Mouse (Mus musculus) retina, embryonic 14.5 days (tissue): Measurements from ENCODE around the gene Rrad.

Experiments used
- DNase-seq: peaks from one replicate; pipeline ENCODE4 v3.0.0-alpha.2; 2015; ENCODE audit warnings: low spot score

The Rrad gene

GRCm38 (mm10) chr8:104611613-104612012, 19.5 kb downstream of the Rrad start:
- DNase-seq = no peak

- DNase-seq = no peak
Measured at GRCm38 (mm10) chr8:104610185-104610766, 20.9 kb downstream of the Rrad start.

GRCm38 (mm10) chr8:104609222-104609621, 21.9 kb downstream of the Rrad start:
- no peak for DNase-seq

GRCm38 (mm10) chr8:104607944-104608343, 23.2 kb downstream of the Rrad start:
- no peak for DNase-seq

GRCm38 (mm10) chr8:104606329-104606728, 24.8 kb downstream of the Rrad start:
- DNase-seq = no peak

GRCm38 (mm10) chr8:104603245-104603593, 27.9 kb downstream of the Rrad start:
- no peak for DNase-seq

GRCm38 (mm10) chr8:104602468-104603244, 28.5 kb downstream of the Rrad start:
- peak; percentile 97 for DNase-seq

- peak; percentile 37 for DNase-seq
Measured at GRCm38 (mm10) chr8:104601941-104602371, 29.2 kb downstream of the Rrad start.

- no peak for DNase-seq
Measured at GRCm38 (mm10) chr8:104601386-104601785, 29.7 kb downstream of the Rrad start.

- DNase-seq = no peak
Measured at GRCm38 (mm10) chr8:104598496-104598895, 32.6 kb downstream of the Rrad start.

- no peak for DNase-seq
Measured at GRCm38 (mm10) chr8:104597656-104598055, 33.5 kb downstream of the Rrad start.

- DNase-seq = no peak
Measured at GRCm38 (mm10) chr8:104595773-104596536, 35.2 kb downstream of the Rrad start.

GRCm38 (mm10) chr8:104594611-104595362, 36.3 kb downstream of the Rrad start:
- no peak for DNase-seq

- no peak for DNase-seq
Measured at GRCm38 (mm10) chr8:104593536-104594325, 37.4 kb downstream of the Rrad start.

- DNase-seq = no peak
Measured at GRCm38 (mm10) chr8:104592566-104592965, 38.6 kb downstream of the Rrad start.

- DNase-seq = no peak
Measured at GRCm38 (mm10) chr8:104591856-104592255, 39.3 kb downstream of the Rrad start.

- DNase-seq = peak; percentile 94
Measured at GRCm38 (mm10) chr8:104591133-104591834, 39.8 kb downstream of the Rrad start, which contains the start of gene Pdp2. TSS of gene Pdp2 (plus strand) at chr8:104591451.

GRCm38 (mm10) chr8:104590284-104590683, 40.8 kb downstream of the Rrad start:
- DNase-seq = no peak

GRCm38 (mm10) chr8:104584522-104584921, 46.6 kb downstream of the Rrad start:
- no peak for DNase-seq
